Mouse (Mus musculus): ENCODE results near the gene Vax1. TPM values are rescaled to one million over a fixed set of nuclear protein-coding genes. Genes with fewer than 3 reads are reported as not detected.

Vax1 gene
- polyA plus RNA-seq, 1 experiment = 0.98 TPM

DNA sequence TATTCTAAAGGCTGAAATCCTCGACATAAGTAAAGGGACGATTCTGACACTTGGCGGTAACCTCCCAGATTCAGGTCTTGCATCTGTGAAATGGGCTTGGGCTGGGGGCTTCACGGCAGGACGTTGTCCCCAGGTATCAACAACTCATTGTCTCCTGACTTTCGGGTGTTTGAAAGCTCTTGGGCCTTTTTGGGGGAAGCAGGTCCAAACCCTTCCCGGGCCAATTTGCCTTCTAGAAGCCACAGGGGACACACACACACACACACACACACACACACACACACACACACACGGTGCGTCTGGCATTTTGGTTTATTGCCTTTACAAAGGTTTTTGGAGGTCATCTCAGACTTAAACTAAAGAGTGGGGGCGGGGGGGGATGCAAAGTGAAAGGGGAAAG lies 23.6 kb upstream of the Vax1 start:
- Histone ChIP-seq H3K27ac (ENCODE audit: insufficient read depth, low read length) (no peak overlapping the region), H3K4me3 (ENCODE audit: insufficient read depth, low read length) (no peak overlapping the region), H3K4me1 (ENCODE audit: control insufficient read depth, insufficient read depth, low read length) (no peaks in the 10 kb centered on the region)
- TF ChIP-seq CTCF (IDR thresholded peaks at IDR 0.05; ENCODE audit: extremely low read depth, insufficient read depth, low read length) (no peak), POLR2A (IDR thresholded peaks at IDR 0.05; ENCODE audit: extremely low read depth, insufficient read depth, low read length) (no peak)

DNA sequence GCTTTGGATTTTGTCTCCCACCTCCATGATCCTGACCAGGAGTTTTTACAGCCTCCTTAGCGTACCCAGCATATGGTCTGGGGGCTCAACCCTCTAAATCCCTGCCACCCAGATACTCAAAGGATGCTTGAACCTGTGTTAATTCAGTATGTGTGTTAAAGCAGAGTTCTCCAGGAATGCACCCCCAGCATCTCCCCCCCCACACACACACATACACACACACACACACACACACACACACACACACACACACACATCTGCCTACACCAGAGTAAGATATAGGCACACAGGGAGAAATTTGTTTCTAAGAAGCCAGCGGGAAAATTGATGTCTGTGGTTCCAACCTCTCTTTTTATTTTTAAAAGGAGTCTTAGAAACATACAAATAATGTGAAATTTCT lies 22.6 kb upstream of the Vax1 start:
- H3K4me1 ChIP-seq (ENCODE audit: control insufficient read depth, insufficient read depth, low read length) = no peaks in the 10 kb centered on the region
- H3K4me3 ChIP-seq (ENCODE audit: insufficient read depth, low read length) = no peak overlapping the region
- TF ChIP-seq CTCF (IDR thresholded peaks at IDR 0.05; ENCODE audit: extremely low read depth, insufficient read depth, low read length) = no peak
- TF ChIP-seq POLR2A (IDR thresholded peaks at IDR 0.05; ENCODE audit: extremely low read depth, insufficient read depth, low read length) = no peak

DNA sequence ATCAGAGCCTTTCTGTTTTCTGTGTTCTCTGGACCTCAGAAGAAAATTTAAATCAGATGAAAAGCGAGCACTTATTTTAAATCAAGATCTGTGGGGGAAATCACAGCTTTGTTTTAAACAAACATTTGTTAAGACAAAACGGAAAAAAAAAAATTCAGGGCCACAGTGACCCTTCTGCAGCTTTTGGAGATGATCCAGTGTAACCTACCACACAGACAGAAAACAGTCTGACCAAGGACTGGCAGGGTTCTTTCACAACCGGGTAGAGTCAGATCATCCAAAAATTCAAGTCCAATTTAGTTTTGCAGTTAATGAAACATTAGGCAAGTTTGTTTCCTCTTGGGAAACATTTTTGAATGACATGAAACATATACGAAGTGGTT lies 21.3 kb upstream of the Vax1 start:
- H3K27ac ChIP-seq (ENCODE audit: insufficient read depth, low read length) = no peak overlapping the region
- no peak for TF ChIP-seq CTCF (IDR thresholded peaks at IDR 0.05; ENCODE audit: extremely low read depth, insufficient read depth, low read length)
- TF ChIP-seq POLR2A (IDR thresholded peaks at IDR 0.05; ENCODE audit: extremely low read depth, insufficient read depth, low read length) = no peak

More for the DNA sequence above, 22.6 kb upstream of the Vax1 start:
- no peak overlapping the region for H3K27ac ChIP-seq (ENCODE audit: insufficient read depth, low read length)

DNA sequence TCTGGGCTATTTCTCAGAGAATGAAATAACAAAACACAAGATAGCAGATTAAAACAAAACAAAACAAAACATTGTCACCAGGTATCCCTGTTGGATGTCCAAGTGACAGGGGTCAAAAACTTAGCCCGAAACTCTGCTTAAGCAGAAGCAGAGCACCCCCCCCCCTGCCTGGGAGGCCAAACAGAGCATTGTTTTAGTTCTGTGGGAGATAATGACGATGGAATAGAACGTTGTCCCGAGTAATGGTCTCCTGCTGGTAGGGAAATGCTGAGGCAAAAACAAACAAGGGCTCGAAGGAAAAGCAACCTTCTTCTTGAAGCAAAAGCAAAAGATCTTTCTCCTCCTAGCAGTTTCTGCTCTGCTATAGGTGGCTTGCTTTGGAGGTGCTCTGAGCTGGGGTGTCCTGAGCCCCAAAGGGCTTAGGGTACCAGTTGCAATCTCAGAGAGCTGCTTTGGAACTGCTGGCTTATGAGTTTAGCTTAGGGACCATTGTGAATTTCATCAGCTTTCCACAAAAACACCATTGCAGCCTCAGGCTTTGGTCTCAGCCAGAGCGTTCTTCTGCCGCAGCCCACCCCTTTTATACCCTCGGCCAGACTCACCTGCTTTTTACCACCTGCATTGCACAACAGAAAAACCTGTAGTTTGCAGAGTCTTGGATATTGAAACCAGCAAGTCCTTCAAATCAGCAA lies 20.7 kb upstream of the Vax1 start:
- TF ChIP-seq POLR2A (IDR thresholded peaks at IDR 0.05; ENCODE audit: extremely low read depth, insufficient read depth, low read length) (no peak), CTCF (IDR thresholded peaks at IDR 0.05; ENCODE audit: extremely low read depth, insufficient read depth, low read length) (no peak)
- H3K4me3 ChIP-seq (ENCODE audit: insufficient read depth, low read length) = no peak overlapping the region
- no peak overlapping the region for H3K27ac ChIP-seq (ENCODE audit: insufficient read depth, low read length)
- H3K4me1 ChIP-seq (ENCODE audit: control insufficient read depth, insufficient read depth, low read length) = no peaks in the 10 kb centered on the region

More for the DNA sequence above, 21.3 kb upstream of the Vax1 start:
- H3K4me3 ChIP-seq (ENCODE audit: insufficient read depth, low read length) = no peak overlapping the region
- H3K4me1 ChIP-seq (ENCODE audit: control insufficient read depth, insufficient read depth, low read length) = no peaks in the 10 kb centered on the region

DNA sequence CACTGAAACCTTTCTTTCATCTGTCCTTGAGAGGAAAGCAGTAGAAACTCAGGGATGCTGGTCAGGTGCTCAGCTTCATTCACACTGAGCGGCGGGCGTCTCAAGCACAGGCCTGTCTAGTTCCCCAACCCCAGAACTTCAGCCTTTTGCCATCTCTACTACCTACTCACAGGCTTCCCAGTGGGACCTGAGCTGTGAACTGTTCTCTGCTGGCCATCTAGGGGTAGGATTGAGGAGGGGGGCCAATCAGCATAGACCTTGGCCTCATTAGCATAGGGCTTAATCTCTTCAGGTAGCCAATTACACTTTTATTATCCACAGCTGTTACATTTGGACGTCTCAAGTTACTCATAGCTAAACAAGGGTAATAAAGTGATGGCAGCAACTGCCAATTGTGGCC lies 19.1 kb upstream of the Vax1 start:
- no peak overlapping the region for H3K4me3 ChIP-seq (ENCODE audit: insufficient read depth, low read length)
- H3K4me1 ChIP-seq (ENCODE audit: control insufficient read depth, insufficient read depth, low read length) = no peaks in the 10 kb centered on the region
- no peak for TF ChIP-seq POLR2A (IDR thresholded peaks at IDR 0.05; ENCODE audit: extremely low read depth, insufficient read depth, low read length)
- no peak for TF ChIP-seq CTCF (IDR thresholded peaks at IDR 0.05; ENCODE audit: extremely low read depth, insufficient read depth, low read length)
- no peak overlapping the region for H3K27ac ChIP-seq (ENCODE audit: insufficient read depth, low read length)

DNA sequence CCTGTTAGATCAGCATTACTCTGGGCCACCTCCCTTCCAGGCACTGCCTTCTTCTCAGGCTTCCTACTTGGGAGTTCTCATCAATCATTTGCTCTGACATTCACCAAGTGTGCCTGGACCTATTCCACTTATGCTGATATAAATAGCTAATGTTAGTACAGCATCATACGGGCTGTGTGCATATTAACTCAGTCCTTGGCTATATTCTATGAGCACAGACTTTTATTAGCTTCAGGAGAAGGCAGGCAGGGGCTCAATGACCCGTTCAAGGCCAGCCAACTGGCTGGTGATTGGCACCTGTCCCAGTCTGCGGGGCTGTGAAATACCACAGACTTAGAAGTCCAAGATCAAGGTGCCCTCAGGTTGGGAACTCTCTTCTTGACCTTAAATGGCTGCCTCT lies 14.1 kb upstream of the Vax1 start:
- Histone ChIP-seq H3K27ac (ENCODE audit: insufficient read depth, low read length) (no peak overlapping the region), H3K4me3 (ENCODE audit: insufficient read depth, low read length) (no peak overlapping the region), H3K4me1 (ENCODE audit: control insufficient read depth, insufficient read depth, low read length) (no peaks in the 10 kb centered on the region)
- TF ChIP-seq POLR2A (IDR thresholded peaks at IDR 0.05; ENCODE audit: extremely low read depth, insufficient read depth, low read length) = no peak
- TF ChIP-seq CTCF (IDR thresholded peaks at IDR 0.05; ENCODE audit: extremely low read depth, insufficient read depth, low read length) = no peak

DNA sequence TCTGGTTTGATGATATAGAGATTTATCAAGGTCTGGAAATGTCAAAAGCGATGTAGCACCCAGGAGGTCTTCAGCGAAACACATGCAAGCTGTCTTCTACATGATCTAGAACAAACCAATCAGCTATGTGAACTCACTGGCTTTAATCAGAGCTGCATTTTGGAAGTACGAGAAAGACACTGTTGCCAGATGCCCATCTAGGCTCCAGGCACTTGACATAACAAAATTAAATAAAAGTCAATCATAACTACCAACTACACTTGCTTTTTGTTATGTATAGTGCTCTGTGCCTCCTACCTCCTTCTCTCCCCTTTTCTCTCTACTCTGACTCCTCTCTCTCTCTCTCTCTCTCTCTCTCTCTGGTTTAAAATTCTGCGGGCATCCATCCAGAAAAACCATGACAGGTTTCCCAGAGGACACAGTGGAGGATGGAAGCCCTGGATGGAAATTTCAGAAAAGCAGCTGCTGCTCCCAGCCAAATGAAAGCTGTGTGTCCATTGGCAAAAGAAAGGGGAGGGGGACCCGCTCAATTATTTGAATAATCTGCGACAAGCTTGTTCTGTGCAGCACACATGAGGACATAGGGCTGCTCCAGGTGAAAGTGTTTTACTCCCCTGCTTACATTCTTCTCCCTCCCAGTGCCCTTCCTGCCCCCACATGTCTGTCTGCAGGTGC lies 3.6 kb upstream of the Vax1 start:
- no peaks in the 10 kb centered on the region for H3K4me1 ChIP-seq (ENCODE audit: control insufficient read depth, insufficient read depth, low read length)
- no peak overlapping the region for H3K4me3 ChIP-seq (ENCODE audit: insufficient read depth, low read length)
- TF ChIP-seq CTCF (IDR thresholded peaks at IDR 0.05; ENCODE audit: extremely low read depth, insufficient read depth, low read length) = no peak
- TF ChIP-seq POLR2A (IDR thresholded peaks at IDR 0.05; ENCODE audit: extremely low read depth, insufficient read depth, low read length) = no peak
- H3K27ac ChIP-seq (ENCODE audit: insufficient read depth, low read length) = no peak overlapping the region

DNA sequence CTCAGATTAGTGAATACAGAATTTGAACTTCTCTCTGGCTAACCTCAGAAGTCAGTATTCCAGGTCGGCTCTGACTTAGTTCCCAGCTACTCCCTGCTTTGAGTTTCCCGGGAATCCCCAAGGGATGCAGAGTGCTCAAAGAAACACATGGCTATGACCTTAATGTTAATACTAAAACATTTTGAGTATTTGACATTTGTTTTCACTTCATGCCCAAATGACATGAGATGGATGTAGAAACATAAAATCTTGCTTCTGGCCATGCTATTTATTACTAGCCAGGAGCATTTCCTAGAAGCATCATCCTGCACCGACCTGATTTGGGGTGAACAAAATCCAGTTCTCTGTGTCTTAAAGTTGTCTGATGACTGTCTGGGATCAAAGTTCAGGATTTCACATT lies 2.9 kb upstream of the Vax1 start:
- TF ChIP-seq POLR2A (IDR thresholded peaks at IDR 0.05; ENCODE audit: extremely low read depth, insufficient read depth, low read length) (no peak), CTCF (IDR thresholded peaks at IDR 0.05; ENCODE audit: extremely low read depth, insufficient read depth, low read length) (no peak)
- Histone ChIP-seq H3K4me1 (ENCODE audit: control insufficient read depth, insufficient read depth, low read length) (no peaks in the 10 kb centered on the region), H3K27ac (ENCODE audit: insufficient read depth, low read length) (no peak overlapping the region), H3K4me3 (ENCODE audit: insufficient read depth, low read length) (no peak overlapping the region)

DNA sequence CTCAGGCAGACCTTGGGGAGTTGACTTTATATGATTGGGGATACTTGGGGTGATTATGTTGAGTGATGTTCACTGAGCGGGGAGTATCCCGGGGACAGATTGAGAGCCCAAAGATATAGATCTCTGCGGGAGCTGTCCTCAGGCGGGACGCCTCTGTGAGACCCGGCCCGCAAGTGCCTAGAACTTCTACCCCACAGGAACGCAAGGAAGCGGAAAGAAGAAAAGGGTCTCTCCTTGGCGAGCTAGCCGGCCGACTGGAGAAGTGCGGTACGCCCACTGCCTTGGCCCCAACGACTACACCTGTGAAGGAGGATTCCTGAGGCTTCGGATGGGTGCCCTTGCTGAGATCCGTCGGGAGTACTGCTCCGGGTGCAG lies 2.0 kb upstream of the Vax1 start:
- TF ChIP-seq CTCF (IDR thresholded peaks at IDR 0.05; ENCODE audit: extremely low read depth, insufficient read depth, low read length) = no peak
- no peak for TF ChIP-seq POLR2A (IDR thresholded peaks at IDR 0.05; ENCODE audit: extremely low read depth, insufficient read depth, low read length)
- no peak overlapping the region for H3K27ac ChIP-seq (ENCODE audit: insufficient read depth, low read length)
- H3K4me1 ChIP-seq (ENCODE audit: control insufficient read depth, insufficient read depth, low read length) = no peaks in the 10 kb centered on the region
- H3K4me3 ChIP-seq (ENCODE audit: insufficient read depth, low read length) = no peak overlapping the region

All from cortical plate, adult 2 months (tissue).